8 mouse cellular contexts compared by ENCODE assay signal in genomic region chr10:5194081-5194670, GRCm38 (mm10).
DNase-seq lines count a peak whose midpoint lies in the region; ATAC-seq and TF ChIP-seq lines count a peak whose summit lies in the region.

No protein-coding gene starts in this region.

- 1% methylated on average over 13 of the region's 13 CpGs for WGBS in cerebellum, adult 2 months
- WGBS in thymus, adult 2 months = 3% methylated on average over 13 of the region's 13 CpGs
- under 1% methylated on average over 13 of the region's 13 CpGs for WGBS in limb, embryonic 11.5 days
- WGBS in neural tube, embryonic 13.5 days = 2% methylated on average over 13 of the region's 13 CpGs

- H3K36me3 ChIP-seq in thymus, adult 2 months (ENCODE audit: control insufficient read depth, insufficient read depth, low read length) = no peaks in the 10 kb centered on the region
- H3K36me3 ChIP-seq in limb, embryonic 11.5 days (ENCODE audit: control insufficient read depth, insufficient read depth, low read length) = no peaks in the 10 kb centered on the region
- 0 out of 2 replicates have a peak, but pooled peaks cover 3% of the 10 kb centered on the region for H3K36me3 ChIP-seq in neural tube, embryonic 13.5 days

- no peaks in the 10 kb centered on the region for H3K27me3 ChIP-seq in cerebellum, adult 2 months (ENCODE audit: control insufficient read depth, insufficient read depth, low read length)
- H3K27me3 ChIP-seq in thymus, adult 2 months (ENCODE audit: control insufficient read depth, insufficient read depth, low read length) = no peaks in the 10 kb centered on the region
- no peaks in the 10 kb centered on the region for H3K27me3 ChIP-seq in limb, embryonic 11.5 days (ENCODE audit: control insufficient read depth, insufficient read depth, low read length)
- no peaks in the 10 kb centered on the region for H3K27me3 ChIP-seq in neural tube, embryonic 13.5 days

- ATAC-seq in limb, embryonic 11.5 days (ENCODE audit: insufficient number of reproducible peaks, low FRiP score, low TSS enrichment, low read depth) = peak; percentile 71; the same call in 1 of the 2 replicates
- peak; percentile 91 for ATAC-seq in neural tube, embryonic 13.5 days (ENCODE audit: low read depth)

- no peak overlapping the region for H3K9ac ChIP-seq in limb, embryonic 11.5 days (ENCODE audit: low read length)
- H3K9ac ChIP-seq in neural tube, embryonic 13.5 days = peak overlapping the region; percentile 68

- TF ChIP-seq POLR2A in cerebellum, adult 2 months (IDR thresholded peaks at IDR 0.05; ENCODE audit: borderline replicate concordance, insufficient read depth, low read length) = no peak
- no peak for TF ChIP-seq POLR2A in thymus, adult 2 months (IDR thresholded peaks at IDR 0.05; ENCODE audit: control insufficient read depth, extremely low read depth, insufficient read depth, low read length, poor library complexity)

- H3K9me3 ChIP-seq in limb, embryonic 11.5 days (ENCODE audit: control insufficient read depth, low read length) = no peaks in the 10 kb centered on the region
- no peaks in the 10 kb centered on the region for H3K9me3 ChIP-seq in neural tube, embryonic 13.5 days

- peaks cover 20% of the 10 kb centered on the region; the same call in 1 of the 2 replicates for H3K4me1 ChIP-seq in cerebellum, adult 2 months (ENCODE audit: control insufficient read depth, insufficient read depth, low read length)
- peaks cover 5% of the 10 kb centered on the region; the same call in 1 of the 2 replicates for H3K4me1 ChIP-seq in thymus, adult 2 months (replicated peaks; ENCODE audit: control insufficient read depth, insufficient read depth, low read length)
- 0 out of 2 replicates have a peak, but pooled peaks cover 2% of the 10 kb centered on the region for H3K4me1 ChIP-seq in limb, embryonic 11.5 days (ENCODE audit: control insufficient read depth, insufficient read depth, low read length)
- H3K4me1 ChIP-seq in neural tube, embryonic 13.5 days (replicated peaks) = peaks cover 19% of the 10 kb centered on the region

- no peak for DNase-seq in cerebellum, adult 2 months
- no peak for DNase-seq in cerebellum, postnatal 36 days
- no peak for DNase-seq in thymus, adult 2 months
- DNase-seq in thymus, postnatal 14 days = no peak
- no peak for DNase-seq in limb, embryonic 11.5 days (ENCODE audit: low spot score)
- DNase-seq in right cerebral cortex, postnatal 4 days = no peak
- DNase-seq in adipocyte (ENCODE audit: low spot score) = no peak

- TF ChIP-seq CTCF in cerebellum, adult 2 months (IDR thresholded peaks at IDR 0.05; ENCODE audit: borderline replicate concordance, insufficient read depth, low read depth, low read length) = no peak
- TF ChIP-seq CTCF in thymus, adult 2 months (IDR thresholded peaks at IDR 0.05; ENCODE audit: borderline replicate concordance, control insufficient read depth, extremely low read depth, insufficient read depth, low read length, poor library complexity) = no peak

- H3K27ac ChIP-seq in cerebellum, adult 2 months (ENCODE audit: insufficient read depth, low read length) = peak overlapping the region; percentile 98
- peak overlapping the region; percentile 47 for H3K27ac ChIP-seq in thymus, adult 2 months (ENCODE audit: control insufficient read depth, insufficient read depth, low read length)
- H3K27ac ChIP-seq in limb, embryonic 11.5 days (replicated peaks; ENCODE audit: low read depth, low read length) = no peak overlapping the region
- H3K27ac ChIP-seq in neural tube, embryonic 13.5 days (replicated peaks) = peak overlapping the region; percentile 87

- peak overlapping the region; percentile 39 for H3K4me2 ChIP-seq in limb, embryonic 11.5 days (ENCODE audit: low read depth, severe bottlenecking)
- H3K4me2 ChIP-seq in neural tube, embryonic 13.5 days = peak overlapping the region; percentile 72

- peak overlapping the region; percentile 75 for H3K4me3 ChIP-seq in cerebellum, adult 2 months (replicated peaks; ENCODE audit: insufficient read depth, low read depth, low read length)
- H3K4me3 ChIP-seq in thymus, adult 2 months (ENCODE audit: control insufficient read depth, insufficient read depth, low read length) = peak overlapping the region; percentile 59
- H3K4me3 ChIP-seq in limb, embryonic 11.5 days (ENCODE audit: low read depth, low read length) = peak overlapping the region; percentile 20
- peak overlapping the region; percentile 56 for H3K4me3 ChIP-seq in neural tube, embryonic 13.5 days

Comparison
In these comparisons a context has a peak if more than half of its experiments do, and no peak if none do; other contexts are left out.
1. H3K4me3 ChIP-seq: peak in every context shown above with its lines; median percentile 75 in cerebellum, adult 2 months; 59 in thymus, adult 2 months; 56 in neural tube, embryonic 13.5 days; 20 in limb, embryonic 11.5 days.